Mouse (Mus musculus) kidney, postnatal 25 days (tissue): ENCODE results near the gene Hist1h2ai.
"Not testable (repeated sequence)": the region's sequence is repeated elsewhere in the genome, so short reads cannot be mapped to it uniquely, and the experiment has no call there.

Experiments used
- DNase-seq, 2 experiments: peaks; one replicate each; pipeline ENCODE4 v3.0.0; 2021; ENCODE audit warnings: mixed read lengths in 2 of 2

Gene Hist1h2ai

GRCm38 (mm10) chr13:21715864-21716539 is at the start of gene Hist1h2ai, which contains the start of gene Hist1h2bl:
TSS of gene Hist1h2ai (plus strand) at chr13:21716422.
TSS of gene Hist1h2bl (minus strand) at chr13:21716143.
- peak; percentile 79 for DNase-seq

DNA sequence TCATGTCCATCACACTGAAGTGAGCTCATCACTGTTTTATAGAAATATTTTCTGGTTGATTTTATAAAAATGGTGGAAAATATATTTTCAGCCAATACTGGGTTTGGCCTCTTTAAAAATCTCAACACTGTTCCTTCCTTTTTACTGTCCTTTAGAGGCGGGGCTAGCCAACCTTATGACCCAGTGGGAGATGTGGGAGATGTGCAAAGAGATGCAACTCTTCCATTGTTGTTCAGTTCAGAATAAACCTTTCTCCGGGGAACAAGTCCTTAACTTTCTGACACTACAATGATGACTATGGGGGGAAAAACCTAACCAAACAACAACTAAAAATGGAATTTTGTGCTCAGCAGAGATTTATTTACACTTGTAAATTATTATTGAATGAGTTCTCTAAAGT is 38.9 kb upstream of the Hist1h2ai start, which contains the start of gene Olfr1360:
Olfr1360 (minus strand) TSS at position 101 of the 400 bp plus-strand sequence.
- no peak for DNase-seq

GRCm38 (mm10) chr13:21697811-21698210 is 18.4 kb upstream of the Hist1h2ai start, which contains the start of gene Olfr1359:
TSS of gene Olfr1359 (plus strand) at chr13:21698111.
- DNase-seq = no peak

GRCm38 (mm10) chr13:21706669-21707068 is 9.6 kb upstream of the Hist1h2ai start:
- no peak for DNase-seq

DNA sequence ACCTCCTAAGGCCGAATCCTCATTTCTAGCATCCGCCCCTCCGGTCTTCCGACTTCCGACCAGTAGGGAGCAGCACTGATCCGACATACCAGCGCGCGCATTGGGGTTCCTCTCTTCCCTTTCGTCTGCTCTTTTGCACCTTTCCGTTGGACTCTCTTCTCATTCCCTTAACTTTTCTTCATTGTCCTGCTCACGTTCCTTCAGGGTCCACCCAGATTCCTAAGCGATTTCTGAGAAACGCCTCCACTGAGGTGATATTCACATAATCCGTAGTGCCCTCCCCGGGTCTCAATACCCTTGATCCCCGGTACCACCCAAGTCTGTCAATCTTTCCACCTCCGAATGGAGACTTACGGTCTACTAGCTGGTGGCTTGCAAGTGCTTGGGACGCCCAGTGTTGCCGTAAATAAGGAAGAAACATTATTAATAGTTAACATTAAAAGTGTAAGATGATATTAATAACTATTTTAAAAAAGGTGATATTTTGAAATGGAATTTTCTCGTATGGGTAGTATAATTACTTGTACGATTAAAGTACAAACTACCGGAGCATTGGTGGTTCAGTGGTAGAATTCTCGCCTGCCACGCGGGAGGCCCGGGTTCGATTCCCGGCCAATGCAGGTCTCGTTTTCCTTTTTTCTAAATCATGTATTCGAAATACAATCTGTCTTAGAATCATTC is 6.1 kb upstream of the Hist1h2ai start:
- DNase-seq = peak; percentile 90 to 92

DNA sequence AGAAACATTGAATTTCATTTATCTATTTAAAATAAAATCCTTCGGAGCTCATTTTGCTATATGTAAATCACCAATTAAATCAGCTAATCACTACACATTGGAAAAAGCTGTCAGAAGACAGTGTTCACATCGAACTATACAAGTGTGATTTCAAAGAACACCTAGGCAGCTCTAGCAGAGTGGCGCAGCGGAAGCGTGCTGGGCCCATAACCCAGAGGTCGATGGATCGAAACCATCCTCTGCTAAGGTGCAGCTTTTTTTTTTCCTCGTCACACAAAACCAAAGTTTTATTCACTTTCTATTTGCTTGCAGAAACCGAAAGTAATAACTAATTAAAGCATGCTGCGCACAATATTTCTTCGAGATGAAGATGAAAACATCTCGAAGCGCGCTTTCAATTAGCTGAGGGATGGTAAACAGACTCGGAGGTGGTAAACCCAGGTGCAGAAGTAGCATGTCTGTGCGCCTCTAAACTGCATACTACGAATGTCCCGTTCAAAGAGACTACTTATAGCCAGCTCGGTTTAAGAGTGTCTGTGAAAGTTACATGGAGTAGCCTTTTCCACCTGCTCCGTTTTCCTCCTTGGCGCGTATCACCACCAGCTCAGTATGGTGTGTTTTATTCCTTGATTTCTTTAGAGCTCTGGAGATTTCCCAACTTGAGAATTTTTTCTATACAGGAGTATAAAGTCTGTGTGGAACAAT is 5.2 kb upstream of the Hist1h2ai start:
- peak; percentile 77 to 83 for DNase-seq

GRCm38 (mm10) chr13:21711698-21712097 is 4.5 kb upstream of the Hist1h2ai start:
- no peak for DNase-seq

- DNase-seq = peak in 1 of 2 experiments; percentile 70
Measured at GRCm38 (mm10) chr13:21714725-21715124, 1.5 kb upstream of the Hist1h2ai start.

DNA sequence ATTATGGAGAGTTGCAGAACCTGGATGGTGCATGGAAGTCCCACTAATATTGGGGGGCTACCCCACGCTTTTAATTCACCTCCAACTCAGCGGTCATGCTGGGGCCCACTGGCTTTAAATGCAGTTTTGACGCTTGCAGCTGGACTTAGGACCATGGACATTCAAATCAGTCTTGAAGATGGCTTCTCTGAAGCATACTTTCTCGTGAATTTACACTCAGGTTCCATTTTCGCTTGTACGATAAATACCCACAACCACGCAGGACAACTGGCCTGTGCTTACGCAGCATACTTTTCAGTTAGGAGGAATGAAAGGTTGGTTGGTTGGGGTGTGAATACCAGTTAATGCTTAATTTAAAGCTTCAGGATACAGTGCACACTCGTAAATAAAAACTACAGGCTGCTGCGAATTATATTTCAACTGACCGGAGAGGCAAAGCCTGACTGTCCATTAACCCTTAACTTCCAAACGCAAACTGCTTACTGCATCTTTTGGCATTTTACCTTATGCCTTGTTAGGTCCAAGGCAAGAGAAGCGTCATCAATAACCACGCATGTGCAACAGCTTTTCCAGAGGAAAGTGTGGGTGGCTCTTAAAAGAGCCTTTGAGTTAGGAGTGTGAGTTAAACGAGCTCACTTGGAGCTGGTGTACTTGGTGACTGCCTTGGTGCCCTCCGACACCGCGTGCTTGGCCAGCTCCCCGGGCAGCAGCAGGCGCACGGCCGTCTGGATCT is 925 bp upstream of the Hist1h2ai start:
- DNase-seq = no peak

GRCm38 (mm10) chr13:21716540-21717391 is 544 bp downstream of the Hist1h2ai start:
- not testable (repeated sequence) for DNase-seq

DNA sequence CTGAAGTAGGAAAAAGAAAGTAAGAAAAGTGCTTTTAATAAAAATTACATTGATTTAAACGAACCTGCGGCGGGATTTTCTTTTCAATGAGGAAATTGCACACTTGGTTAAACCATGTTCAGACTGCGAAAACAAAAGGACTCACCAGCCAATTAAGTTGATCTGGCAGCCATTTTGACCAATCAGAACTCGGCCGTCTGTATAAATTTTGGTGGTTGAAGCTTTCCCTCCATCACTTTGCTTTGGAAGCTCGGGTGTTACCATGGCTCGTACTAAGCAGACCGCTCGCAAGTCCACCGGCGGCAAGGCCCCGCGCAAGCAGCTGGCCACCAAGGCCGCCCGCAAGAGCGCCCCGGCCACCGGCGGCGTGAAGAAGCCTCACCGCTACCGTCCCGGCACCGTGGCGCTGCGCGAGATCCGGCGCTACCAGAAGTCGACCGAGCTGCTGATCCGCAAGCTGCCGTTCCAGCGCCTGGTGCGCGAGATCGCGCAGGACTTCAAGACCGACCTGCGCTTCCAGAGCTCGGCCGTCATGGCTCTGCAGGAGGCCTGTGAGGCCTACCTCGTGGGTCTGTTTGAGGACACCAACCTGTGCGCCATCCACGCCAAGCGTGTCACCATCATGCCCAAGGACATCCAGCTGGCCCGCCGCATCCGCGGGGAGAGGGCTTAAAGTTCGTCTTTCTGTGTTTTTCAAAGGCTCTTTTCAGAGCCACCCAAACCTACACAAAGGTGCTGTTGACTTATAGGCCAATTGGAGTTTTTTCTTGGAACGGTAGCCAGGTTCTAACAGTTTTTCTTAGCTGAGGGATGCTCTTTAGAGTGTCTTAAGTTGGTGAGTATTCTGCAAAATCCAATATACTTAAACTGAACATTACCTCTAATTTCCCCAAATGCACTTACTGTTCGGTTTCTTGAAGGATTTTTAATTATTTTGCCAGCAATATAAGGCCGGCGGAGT is 1.5 kb downstream of the Hist1h2ai start, which contains the start of gene Hist1h3h:
Hist1h3h (plus strand) TSS at position 263 of the 961 bp plus-strand sequence.
- DNase-seq = peak; percentile 77 to 83

DNA sequence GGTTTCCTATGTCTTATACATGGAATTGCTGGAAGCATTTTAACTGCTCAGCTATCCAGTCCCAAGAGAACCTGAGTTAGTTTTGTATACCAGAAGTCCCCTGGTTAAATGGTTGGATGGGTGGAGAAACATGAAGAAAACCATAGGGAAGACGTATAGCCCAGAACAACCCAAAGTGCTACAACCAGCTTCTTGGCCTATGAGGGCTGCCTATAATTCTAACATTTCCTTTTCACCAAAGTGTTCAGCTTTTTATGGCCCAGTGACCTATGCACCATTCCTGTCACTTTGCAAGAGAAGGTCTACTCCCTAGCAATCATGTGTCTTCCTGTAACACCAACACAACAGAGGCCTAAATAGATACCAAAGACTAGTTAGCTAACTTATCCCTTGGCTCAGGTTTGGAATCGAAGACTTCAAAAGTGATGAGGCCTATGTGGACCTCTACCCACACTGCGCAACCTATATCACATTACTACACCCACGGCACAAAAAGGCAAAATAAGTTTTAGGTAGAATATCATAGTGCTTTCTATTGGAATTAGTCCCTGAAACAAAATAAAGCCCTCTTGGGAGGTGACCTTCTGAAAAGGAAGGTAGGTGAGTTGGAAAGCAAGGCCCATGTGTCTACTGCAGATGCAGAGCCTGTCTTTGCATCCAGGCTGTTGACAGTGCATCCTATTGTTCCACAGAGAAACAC is 2.3 kb downstream of the Hist1h2ai start:
- no peak for DNase-seq

GRCm38 (mm10) chr13:21721107-21721756 is 5.0 kb downstream of the Hist1h2ai start:
- DNase-seq = not testable (repeated sequence)

DNA sequence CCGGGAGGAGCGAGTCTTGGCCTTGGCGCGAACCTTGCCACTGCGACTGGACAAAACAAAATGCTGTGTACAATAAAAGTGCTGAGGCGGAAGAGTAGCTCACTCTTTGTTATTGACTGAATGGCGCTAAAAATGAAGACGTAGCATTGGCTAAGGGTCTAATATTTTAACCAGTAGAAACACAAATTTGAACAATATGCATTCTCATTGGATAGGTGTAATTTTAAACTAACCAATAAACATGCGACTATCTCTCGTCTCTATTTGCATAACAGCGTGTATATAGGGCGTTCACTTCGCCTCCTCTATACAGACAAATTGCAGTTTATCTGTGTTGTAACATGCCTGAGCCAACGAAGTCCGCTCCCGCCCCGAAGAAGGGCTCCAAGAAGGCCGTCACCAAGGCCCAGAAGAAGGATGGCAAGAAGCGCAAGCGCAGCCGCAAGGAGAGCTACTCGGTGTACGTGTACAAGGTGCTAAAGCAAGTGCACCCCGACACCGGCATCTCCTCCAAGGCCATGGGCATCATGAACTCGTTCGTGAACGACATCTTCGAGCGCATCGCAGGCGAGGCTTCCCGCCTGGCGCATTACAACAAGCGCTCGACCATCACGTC is 5.6 kb downstream of the Hist1h2ai start, which contains the start of gene Hist1h2bm:
Hist1h2bm (plus strand) TSS at position 288 of the 616 bp plus-strand sequence.
- peak; percentile 52 to 58 for DNase-seq

GRCm38 (mm10) chr13:21722373-21722925 is 6.2 kb downstream of the Hist1h2ai start:
- no peak for DNase-seq

DNA sequence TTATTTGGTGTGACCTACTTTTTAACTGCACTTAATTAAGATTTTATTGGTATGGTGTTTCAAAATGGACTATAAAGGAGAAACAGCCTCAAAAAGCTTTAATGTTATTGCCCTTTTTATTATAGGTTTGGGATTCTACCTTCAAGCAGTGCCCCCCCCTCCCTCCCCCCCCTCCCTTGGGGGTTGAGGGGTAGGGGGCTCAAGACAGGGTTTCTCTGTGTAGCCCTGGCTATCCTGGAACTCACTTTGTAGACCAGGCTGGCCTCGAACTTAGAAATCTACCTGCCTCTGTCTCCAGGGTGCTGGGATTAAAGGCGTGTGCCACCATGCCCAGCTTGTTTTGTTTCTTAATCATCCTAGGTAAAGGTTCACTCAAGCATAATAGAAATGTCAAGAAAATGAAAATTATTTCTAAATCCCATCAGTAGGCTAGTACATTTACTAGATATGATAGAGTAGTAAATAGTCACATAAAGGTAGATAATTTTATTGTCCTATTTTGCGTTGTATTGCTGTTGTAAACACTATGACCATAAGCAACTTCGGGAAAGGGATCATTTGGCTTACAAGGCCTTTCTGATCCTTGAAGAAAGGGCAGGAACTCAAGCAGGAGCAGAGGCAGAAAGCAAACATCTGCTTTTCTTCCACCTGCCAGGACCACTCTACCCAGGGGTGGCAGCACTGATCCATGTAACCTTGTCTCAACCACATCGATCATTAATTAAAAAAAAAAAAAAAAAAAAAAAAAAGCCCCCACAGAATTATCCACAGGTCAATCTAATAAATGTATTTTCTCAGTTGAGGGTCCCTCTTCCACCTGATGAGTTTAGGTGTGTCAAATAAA is 7.0 kb downstream of the Hist1h2ai start:
- no peak for DNase-seq

DNA sequence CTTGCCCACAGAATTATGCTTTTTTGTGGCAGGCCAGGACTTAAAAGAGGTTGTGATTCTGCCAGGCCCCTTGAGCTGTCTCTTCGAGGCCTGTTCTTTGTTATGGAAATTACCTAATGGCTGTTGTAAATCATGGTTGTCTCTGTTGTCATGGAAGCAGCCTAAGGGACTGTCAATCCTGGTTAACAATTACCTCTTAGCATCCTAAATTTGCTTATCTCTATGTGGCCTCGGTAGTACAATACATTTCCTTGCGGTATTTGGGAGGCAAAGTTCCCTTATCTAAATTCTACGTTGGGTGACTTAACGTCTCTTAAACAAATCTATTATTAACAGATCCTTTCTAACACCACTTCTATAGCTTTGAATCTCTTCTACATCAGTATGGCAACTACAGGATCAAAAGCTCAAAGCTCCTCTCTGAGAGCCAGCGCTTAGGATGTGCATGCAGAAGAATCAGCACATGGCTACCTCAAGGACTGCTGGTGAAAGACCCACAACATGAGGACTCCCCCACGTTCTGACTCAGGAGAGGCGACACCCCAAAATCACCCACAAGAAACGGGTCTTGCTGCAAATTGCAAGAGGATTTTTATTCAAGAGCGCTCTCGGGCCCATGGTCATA is 11.8 kb downstream of the Hist1h2ai start:
- no peak for DNase-seq
